Mouse (Mus musculus): ENCODE data around the gene Nbea.

Nbea gene

GRCm38 (mm10) chr3:56183159-56184133 lies at the start of gene Nbea:
TSS of gene Nbea (minus strand) at chr3:56183701.
- WGBS = under 1% methylated on average over 121 of the region's 131 CpGs

- 70% methylated on average over 1 of the region's 1 CpGs for WGBS
Measured at GRCm38 (mm10) chr3:56229283-56229682, 45.8 kb upstream of the Nbea start.

GRCm38 (mm10) chr3:56215989-56216388 lies 32.5 kb upstream of the Nbea start:
- 81% methylated on average over 2 of the region's 2 CpGs for WGBS

- WGBS = 42% methylated on average over 6 of the region's 6 CpGs
Measured at GRCm38 (mm10) chr3:56203968-56204367, 20.5 kb upstream of the Nbea start.

GRCm38 (mm10) chr3:56188238-56188637 lies 4.7 kb upstream of the Nbea start:
- WGBS = 88% methylated on average over 1 of the region's 1 CpGs

GRCm38 (mm10) chr3:56187131-56187779 lies 3.8 kb upstream of the Nbea start:
- 78% methylated on average over 6 of the region's 6 CpGs for WGBS

- WGBS = 1% methylated on average over 61 of the region's 61 CpGs
Measured at GRCm38 (mm10) chr3:56182371-56183158, 936 bp downstream of the Nbea start.

GRCm38 (mm10) chr3:56181991-56182370 lies 1.5 kb downstream of the Nbea start:
- 2% methylated on average over 4 of the region's 4 CpGs for WGBS

- 21% methylated on average over 3 of the region's 3 CpGs for WGBS
Measured at GRCm38 (mm10) chr3:56181025-56181424, 2.5 kb downstream of the Nbea start.

GRCm38 (mm10) chr3:56157864-56158263 lies 25.6 kb downstream of the Nbea start:
- WGBS = 97% methylated on average over 2 of the region's 2 CpGs

GRCm38 (mm10) chr3:56126674-56127073 lies 56.8 kb downstream of the Nbea start:
- 46% methylated on average over 3 of the region's 3 CpGs for WGBS

GRCm38 (mm10) chr3:56108101-56108500 lies 75.4 kb downstream of the Nbea start:
- 66% methylated on average over 2 of the region's 2 CpGs for WGBS

- WGBS = 39% methylated on average over 5 of the region's 5 CpGs
Measured at GRCm38 (mm10) chr3:56097105-56097504, 86.4 kb downstream of the Nbea start.

GRCm38 (mm10) chr3:56079015-56079612 lies 104.4 kb downstream of the Nbea start:
- 74% methylated on average over 1 of the region's 1 CpGs for WGBS

GRCm38 (mm10) chr3:56067849-56068248 lies 115.7 kb downstream of the Nbea start:
- WGBS = 42% methylated on average over 6 of the region's 6 CpGs

- WGBS = 89% methylated on average over 1 of the region's 1 CpGs
Measured at GRCm38 (mm10) chr3:56066360-56067040, 117.0 kb downstream of the Nbea start.

GRCm38 (mm10) chr3:56065234-56065633 lies 118.3 kb downstream of the Nbea start:
- WGBS = 63% methylated on average over 4 of the region's 4 CpGs

GRCm38 (mm10) chr3:56045659-56046336 lies 137.7 kb downstream of the Nbea start:
- WGBS = 75% methylated on average over 5 of the region's 5 CpGs

GRCm38 (mm10) chr3:56043091-56043490 lies 140.4 kb downstream of the Nbea start:
- WGBS = 65% methylated on average over 1 of the region's 1 CpGs

GRCm38 (mm10) chr3:56039494-56039893 lies 144.0 kb downstream of the Nbea start:
- WGBS = 88% methylated on average over 1 of the region's 1 CpGs

All from cerebral cortex, adult 2 months (tissue).